Mouse (Mus musculus) megakaryocyte-erythroid progenitor cell, adult 5 weeks (primary cell): ENCODE results near the gene Defa20. TPM values are rescaled to one million over a fixed set of nuclear protein-coding genes. Genes with fewer than 3 reads are reported as not detected.

Experiments
- polyA plus RNA-seq: library from polyadenylated mRNA; stranded (reverse); fragments of >175 nt; gene quantifications from 2 replicates; pipeline ENCODE4 v1.2.3, GENCODE M21; 2012

The Defa20 gene
- polyA plus RNA-seq, result not detected in 2 replicates

DNA sequence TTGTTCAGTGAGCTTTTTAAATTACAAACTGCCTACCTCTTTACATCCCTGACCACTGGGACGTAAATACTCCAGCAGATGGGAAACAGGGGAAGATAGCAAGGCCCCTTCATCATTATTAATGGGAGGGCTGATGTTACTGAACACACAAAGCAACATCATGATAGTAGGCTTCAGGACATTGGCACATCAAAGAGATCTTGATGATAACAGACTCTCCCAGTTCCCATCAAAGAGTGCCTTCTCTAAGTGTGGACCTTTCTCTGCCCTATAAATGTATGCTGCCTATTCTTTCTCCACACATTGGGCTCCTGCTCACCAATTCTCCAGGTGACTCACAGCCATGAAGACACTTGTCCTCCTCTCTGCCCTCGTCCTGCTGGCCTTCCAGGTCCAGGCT, at the start of gene Defa20:
TSS of gene Defa20 (plus strand) at position 301 of the 400 bp plus-strand sequence.

DNA sequence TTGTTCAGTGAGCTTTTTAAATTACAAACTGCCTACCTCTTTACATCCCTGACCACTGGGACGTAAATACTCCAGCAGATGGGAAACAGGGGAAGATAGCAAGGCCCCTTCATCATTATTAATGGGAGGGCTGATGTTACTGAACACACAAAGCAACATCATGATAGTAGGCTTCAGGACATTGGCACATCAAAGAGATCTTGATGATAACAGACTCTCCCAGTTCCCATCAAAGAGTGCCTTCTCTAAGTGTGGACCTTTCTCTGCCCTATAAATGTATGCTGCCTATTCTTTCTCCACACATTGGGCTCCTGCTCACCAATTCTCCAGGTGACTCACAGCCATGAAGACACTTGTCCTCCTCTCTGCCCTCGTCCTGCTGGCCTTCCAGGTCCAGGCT, 19.7 kb downstream of the Defa20 start, which contains the start of gene Defa32:
TSS of gene Defa32 (plus strand) at position 301 of the 400 bp plus-strand sequence.

Other genes starting within 250 kb of the Defa20 start
- gene Defa27, start 193.7 kb upstream of the Defa20 start, polyA plus RNA-seq, result not detected in 2 replicates
- not detected in 2 replicates for gene Defa29, start 182.2 kb upstream of the Defa20 start, polyA plus RNA-seq
- gene Defa2, start 130.7 kb upstream of the Defa20 start, polyA plus RNA-seq, result not detected in 2 replicates
- not detected in 2 replicates for gene Defa33, start 117.4 kb upstream of the Defa20 start, polyA plus RNA-seq
- gene Defa36, start 81.8 kb upstream of the Defa20 start, polyA plus RNA-seq, result not detected in 2 replicates
- not detected in 2 replicates for gene Gm7849, start 52.7 kb upstream of the Defa20 start, polyA plus RNA-seq
- not detected in 2 replicates for gene Defa32, start 19.8 kb downstream of the Defa20 start, polyA plus RNA-seq
- gene Defa37, start 56.1 kb downstream of the Defa20 start, polyA plus RNA-seq, result not detected in 2 replicates
- gene Defa28, start 73.7 kb downstream of the Defa20 start, polyA plus RNA-seq, result not detected in 2 replicates
- gene Gm7861, start 85.2 kb downstream of the Defa20 start, polyA plus RNA-seq, result not detected in 2 replicates
- not detected in 2 replicates for gene Defa26, start 108.9 kb downstream of the Defa20 start, polyA plus RNA-seq
- gene Defa17, start 146.5 kb downstream of the Defa20 start, polyA plus RNA-seq, result not detected in 2 replicates
- not detected in 2 replicates for gene Defa34, start 156.5 kb downstream of the Defa20 start, polyA plus RNA-seq
- gene AY761184, start 194.4 kb downstream of the Defa20 start, polyA plus RNA-seq, result not detected in 2 replicates
- gene Defa24, start 225.2 kb downstream of the Defa20 start, polyA plus RNA-seq, result not detected in 2 replicates